ENCODE assay signal across 8 mouse cellular contexts in the genomic region with DNA sequence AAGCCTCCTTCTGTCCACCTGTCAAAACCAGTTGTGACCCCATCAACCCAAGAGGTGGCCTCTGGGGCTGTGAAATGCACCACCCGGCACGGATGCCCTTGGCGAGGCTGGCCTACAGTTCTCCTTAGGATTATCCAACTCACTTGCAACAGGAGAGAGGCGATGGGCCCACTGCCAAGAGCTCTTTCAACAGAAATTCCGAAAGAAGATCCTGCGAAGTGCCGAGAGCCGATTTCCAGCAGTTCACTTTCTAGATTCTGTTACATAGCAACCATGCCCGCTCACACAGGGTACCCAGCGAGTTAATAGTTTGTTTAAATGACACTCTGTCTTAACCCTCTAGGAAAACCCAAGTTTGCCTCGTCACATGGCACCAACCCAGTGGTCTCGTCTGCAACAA.
DNase-seq lines count a peak whose midpoint lies in the region; ATAC-seq lines count a peak whose summit lies in the region.

No protein-coding gene starts in this region.

- ATAC-seq in inflammation-experienced regulatory T-cells, adult 6 months: no peak

- intact Hi-C loops in gastrocnemius, postnatal 14 days (cut with DNase I; ENCODE audit: low total_unique reads): no loop called here
- intact Hi-C loops in left cerebral cortex, postnatal 25 days (cut with DNase I): loop anchor here (10.0 kb wide), 1 partner anchor 59 kb away; no protein-coding TSS in a partner anchor

- peak; percentile 22 for DNase-seq in kidney, adult 9 months
- DNase-seq in kidney, adult 18-20 months: no peak
- peak; percentile 34 for DNase-seq in cerebellum, adult 8-10 months
- peak; percentile 37 for DNase-seq in gastrocnemius, postnatal 14 days
- peak; percentile 74 to 87 for DNase-seq in left cerebral cortex, postnatal 25 days (ENCODE audit: low spot score in 2 of 2)
- DNase-seq in right cerebral cortex, adult 2 months (ENCODE audit: low spot score in 2 of 2): peak; percentile 76 to 83
- DNase-seq in embryo, embryonic 11 days: no peak

Comparison
In these comparisons a context has a peak if more than half of its experiments do, and no peak if none do; other contexts are left out.
1. DNase-seq: peak in kidney, adult 9 months (single experiment), cerebellum, adult 8-10 months (single experiment), gastrocnemius, postnatal 14 days (single experiment), left cerebral cortex, postnatal 25 days (2 of 2) and right cerebral cortex, adult 2 months (2 of 2); none in kidney, adult 18-20 months (single experiment) and embryo, embryonic 11 days (single experiment).